In the genomic region with DNA sequence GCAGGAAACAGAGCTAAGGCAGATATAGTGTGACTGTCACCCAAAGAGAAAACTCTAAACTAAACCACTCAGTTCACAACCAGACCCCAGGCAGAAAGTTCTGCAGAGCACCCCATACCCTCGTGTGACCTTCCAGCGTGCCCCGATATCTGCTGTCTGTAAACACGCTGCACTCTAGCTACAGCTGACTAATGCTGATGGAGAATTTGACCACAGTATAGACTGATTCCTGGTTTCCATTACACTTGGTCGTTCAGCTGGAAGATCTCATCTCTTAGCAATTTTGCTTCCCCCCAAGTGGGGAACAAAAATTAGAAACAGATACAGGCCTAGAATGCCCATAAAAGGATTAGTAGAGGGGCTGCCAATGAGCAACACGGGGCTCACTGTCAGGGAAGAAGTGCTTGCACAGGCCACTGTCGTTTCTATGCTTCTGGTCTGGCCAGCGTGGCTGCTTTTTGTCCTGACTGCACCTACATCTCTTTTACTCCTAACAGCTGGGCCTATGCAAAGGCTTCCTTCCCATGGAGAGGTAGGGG, we compare ENCODE assay signal across 21 mouse cellular contexts. TPM values are rescaled to one million over a fixed set of nuclear protein-coding genes. Genes with fewer than 3 reads are reported as not detected.
A peak's percentile ranks its signal among the peaks of the same experiment; 100 is the strongest.
DNase-seq lines count a peak whose midpoint lies in the region; ATAC-seq lines count a peak whose summit lies in the region.
"Had no signal": no experiment of that assay in that cellular context is flagged by ENCODE, and none has a peak within 500 bp of the region (broad histone marks: within the 10 kb centered on the region; RNA-seq: fewer than 3 reads in every experiment).

No protein-coding gene starts in this region.

- H3K36me3 ChIP-seq in heart, embryonic 13.5 days: no peaks in the 10 kb centered on the region
- no peaks in the 10 kb centered on the region for H3K36me3 ChIP-seq in embryonic facial prominence, embryonic 14.5 days (ENCODE audit: control insufficient read depth, insufficient read depth, low read length)
- H3K36me3 ChIP-seq in limb, embryonic 15.5 days: no peaks in the 10 kb centered on the region
- H3K36me3 ChIP-seq: heart, embryonic 12.5 days; midbrain, embryonic 13.5 days had no signal

- no peak for ATAC-seq in heart, embryonic 13.5 days (ENCODE audit: extremely low read depth, insufficient number of reproducible peaks, low FRiP score, low TSS enrichment)
- ATAC-seq in embryonic facial prominence, embryonic 14.5 days (ENCODE audit: low read depth): peak; percentile 71
- peak; percentile 67; the same call in 1 of the 2 replicates for ATAC-seq in limb, embryonic 15.5 days (ENCODE audit: insufficient number of reproducible peaks, low FRiP score, low TSS enrichment, low read depth)
- ATAC-seq: midbrain, embryonic 13.5 days had no signal

- 35% methylated on average over 8 of the region's 8 CpGs for WGBS in heart, embryonic 13.5 days
- 26% methylated on average over 8 of the region's 8 CpGs for WGBS in embryonic facial prominence, embryonic 14.5 days
- 35% methylated on average over 8 of the region's 8 CpGs for WGBS in limb, embryonic 15.5 days

- peaks cover 10% of the 10 kb centered on the region; the same call in 1 of the 2 replicates for H3K27me3 ChIP-seq in heart, embryonic 13.5 days (replicated peaks)
- H3K27me3 ChIP-seq in embryonic facial prominence, embryonic 14.5 days (replicated peaks; ENCODE audit: control insufficient read depth, insufficient read depth, low read length): no peaks in the 10 kb centered on the region
- H3K27me3 ChIP-seq in limb, embryonic 15.5 days: no peaks in the 10 kb centered on the region
- H3K27me3 ChIP-seq: heart, embryonic 12.5 days; midbrain, embryonic 13.5 days had no signal

- no peak for DNase-seq in heart, adult 8-10 months (ENCODE audit: low spot score)
- DNase-seq in NIH3T3 (ENCODE audit: low read depth): peak; percentile 79
- peak; percentile 90 for DNase-seq in embryonic facial prominence, embryonic 14.5 days (ENCODE audit: low spot score)
- DNase-seq in c-Kit-positive CD71-positive TER-119-positive erythroid progenitor cells, embryonic 14.5 days (ENCODE audit: low spot score): no peak
- no peak for DNase-seq in ovary, postnatal 14 days (ENCODE audit: low spot score)
- DNase-seq: adrenal gland, postnatal 36 days; cerebellum, postnatal 25 days; gastrocnemius, postnatal 10 days had no signal

- no peak overlapping the region for H3K9ac ChIP-seq in heart, embryonic 13.5 days
- no peak overlapping the region for H3K9ac ChIP-seq in embryonic facial prominence, embryonic 14.5 days (ENCODE audit: low read depth, low read length)
- no peak overlapping the region for H3K9ac ChIP-seq in limb, embryonic 15.5 days
- H3K9ac ChIP-seq: forebrain, postnatal 0 days; heart, embryonic 12.5 days; hindbrain, embryonic 14.5 days; liver, embryonic 14.5 days; midbrain, embryonic 13.5 days had no signal

- H3K27ac ChIP-seq in heart, embryonic 13.5 days (replicated peaks): 0 out of 2 replicates have a peak overlapping the region, but pooled peaks have one; percentile 6
- H3K27ac ChIP-seq in embryonic facial prominence, embryonic 14.5 days (replicated peaks; ENCODE audit: low read depth, low read length): peak overlapping the region; percentile 89
- H3K27ac ChIP-seq in limb, embryonic 15.5 days: peak overlapping the region; percentile 88
- H3K27ac ChIP-seq: hindbrain, embryonic 14.5 days; liver, embryonic 14.5 days; macrophage; midbrain, embryonic 13.5 days had no signal

- no peak overlapping the region for H3K4me3 ChIP-seq in heart, embryonic 13.5 days
- H3K4me3 ChIP-seq in embryonic facial prominence, embryonic 14.5 days (ENCODE audit: low read depth, low read length): no peak overlapping the region
- no peak overlapping the region for H3K4me3 ChIP-seq in limb, embryonic 15.5 days
- H3K4me3 ChIP-seq: heart, embryonic 12.5 days; layer of hippocampus, adult 2 months; midbrain, embryonic 13.5 days had no signal

- H3K4me1 ChIP-seq in heart, embryonic 13.5 days: peaks cover 25% of the 10 kb centered on the region
- peaks cover 30% of the 10 kb centered on the region for H3K4me1 ChIP-seq in embryonic facial prominence, embryonic 14.5 days (ENCODE audit: control insufficient read depth, insufficient read depth, low read length)
- peaks cover 32% of the 10 kb centered on the region for H3K4me1 ChIP-seq in limb, embryonic 15.5 days

- H3K9me3 ChIP-seq in heart, embryonic 13.5 days: no peaks in the 10 kb centered on the region
- H3K9me3 ChIP-seq in embryonic facial prominence, embryonic 14.5 days (ENCODE audit: control insufficient read depth, low read length): no peaks in the 10 kb centered on the region
- H3K9me3 ChIP-seq in limb, embryonic 15.5 days: no peaks in the 10 kb centered on the region
- H3K9me3 ChIP-seq: heart, embryonic 12.5 days; midbrain, embryonic 13.5 days had no signal

- H3K4me2 ChIP-seq in heart, embryonic 13.5 days: no peak overlapping the region
- H3K4me2 ChIP-seq in embryonic facial prominence, embryonic 14.5 days (ENCODE audit: low read depth, low read length): no peak overlapping the region
- H3K4me2 ChIP-seq in limb, embryonic 15.5 days: no peak overlapping the region
- H3K4me2 ChIP-seq: heart, embryonic 12.5 days; hindbrain, embryonic 14.5 days; midbrain, embryonic 13.5 days had no signal

RNA-seq across cellular contexts. Expression of a gene that starts 4.0 kb away (rescaled TPM):
- polyA plus RNA-seq in heart, embryonic 13.5 days (2015; fragmentation: Nextera tagmentation; extraction: Ambion mirVana): 0.08 TPM in 1 of 2 replicates, not detected in the other
- total RNA-seq in heart, adult 8-10 months (2022): under 1 TPM in 2 of 4 experiments, not detected in 2; 0.17 to 0.22 TPM
- polyA plus RNA-seq in embryonic facial prominence, embryonic 14.5 days (2014; fragmentation: Nextera tagmentation; extraction: Ambion mirVana): 0.05 TPM in 1 of 2 replicates, not detected in the other
- not detected in 2 replicates for polyA plus RNA-seq in limb, embryonic 15.5 days (2015; fragmentation: Nextera tagmentation; extraction: Ambion mirVana)
- total RNA-seq: ES-E14; forebrain, postnatal 0 days; layer of hippocampus, adult 2 months; left cerebral cortex, postnatal 10 days had no signal
- polyA plus RNA-seq: forebrain, postnatal 0 days; heart, embryonic 12.5 days; hindbrain, embryonic 14.5 days; kidney, embryonic 14.5 days; macrophage; midbrain, embryonic 13.5 days; urinary bladder, adult 2 months had no signal

RNA-seq across cellular contexts. Expression of a gene that starts 11.8 kb away (rescaled TPM):
- 0.15 and 0.24 TPM in 2 replicates for polyA plus RNA-seq in heart, embryonic 13.5 days (2015; fragmentation: Nextera tagmentation; extraction: Ambion mirVana)
- total RNA-seq in heart, adult 8-10 months (2022): under 1 TPM in 3 of 4 experiments, not detected in 1; 0.06 to 0.41 (median 0.19) TPM
- 2.3 and 2.7 TPM in 2 replicates for polyA plus RNA-seq in embryonic facial prominence, embryonic 14.5 days (2014; fragmentation: Nextera tagmentation; extraction: Ambion mirVana)
- polyA plus RNA-seq in limb, embryonic 15.5 days (2015; fragmentation: Nextera tagmentation; extraction: Ambion mirVana): 1.8 and 2.1 TPM in 2 replicates
- total RNA-seq: left cerebral cortex, postnatal 10 days had no signal
- polyA plus RNA-seq: macrophage had no signal

RNA-seq across cellular contexts. Expression of a gene that starts 39.3 kb away (rescaled TPM):
- polyA plus RNA-seq in heart, embryonic 13.5 days (2015; fragmentation: Nextera tagmentation; extraction: Ambion mirVana): 1.8 and 2.4 TPM in 2 replicates
- total RNA-seq in heart, adult 8-10 months (2022): under 1 TPM; 0.19 to 0.83 (median 0.41) TPM
- 0.32 and 0.56 TPM in 2 replicates for polyA plus RNA-seq in embryonic facial prominence, embryonic 14.5 days (2014; fragmentation: Nextera tagmentation; extraction: Ambion mirVana)
- polyA plus RNA-seq in limb, embryonic 15.5 days (2015; fragmentation: Nextera tagmentation; extraction: Ambion mirVana): 0.48 and 0.55 TPM in 2 replicates

Comparison
In these comparisons a context has a peak if more than half of its experiments do, and no peak if none do; other contexts are left out.
1. H3K27ac ChIP-seq: peak in every context shown above with its lines; median percentile 89 in embryonic facial prominence, embryonic 14.5 days; 88 in limb, embryonic 15.5 days; 6 in heart, embryonic 13.5 days.
2. DNase-seq: peak in NIH3T3 (single experiment) and embryonic facial prominence, embryonic 14.5 days (single experiment); none in heart, adult 8-10 months (single experiment), c-Kit-positive CD71-positive TER-119-positive erythroid progenitor cells, embryonic 14.5 days (single experiment) and ovary, postnatal 14 days (single experiment).